Mouse (Mus musculus): Measurements from ENCODE around the gene Olfr703. TPM values are rescaled to one million over a fixed set of nuclear protein-coding genes. Genes with fewer than 3 reads are reported as not detected.

Gene Olfr703
- total RNA-seq (2021): not detected
- long read RNA-seq, experiment 1: 0 reads
- long read RNA-seq, experiment 2: 0 reads

DNA sequence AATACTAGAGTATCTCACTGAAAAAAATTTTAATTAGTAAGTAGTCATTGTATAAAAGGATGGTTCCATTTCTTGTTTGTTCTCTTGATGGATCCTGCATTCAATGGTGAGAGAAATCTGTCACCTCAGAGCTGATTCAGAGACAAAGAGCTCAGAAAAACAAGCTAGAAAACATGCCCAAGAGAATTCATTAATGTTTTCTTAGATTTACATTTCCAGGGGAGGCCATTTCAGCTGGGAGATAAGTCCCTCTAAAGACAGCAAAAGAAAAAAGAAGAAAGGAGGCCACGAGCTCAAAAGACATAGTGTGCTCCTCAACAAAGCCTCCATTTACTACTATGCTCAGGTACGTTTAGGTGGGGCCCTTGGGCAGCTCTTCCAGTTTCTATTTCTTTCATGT is at the start of gene Olfr703:
Gene Olfr703 (plus strand): TSS at position 301 of the 400 bp plus-strand sequence.
- DNase-seq: no peak

GRCm38 (mm10) chr7:106808734-106809133 is 34.4 kb upstream of the Olfr703 start, which contains the start of gene Olfr700:
Gene Olfr700, minus strand, starts transcription at chr7:106808834.
- DNase-seq: no peak

DNA sequence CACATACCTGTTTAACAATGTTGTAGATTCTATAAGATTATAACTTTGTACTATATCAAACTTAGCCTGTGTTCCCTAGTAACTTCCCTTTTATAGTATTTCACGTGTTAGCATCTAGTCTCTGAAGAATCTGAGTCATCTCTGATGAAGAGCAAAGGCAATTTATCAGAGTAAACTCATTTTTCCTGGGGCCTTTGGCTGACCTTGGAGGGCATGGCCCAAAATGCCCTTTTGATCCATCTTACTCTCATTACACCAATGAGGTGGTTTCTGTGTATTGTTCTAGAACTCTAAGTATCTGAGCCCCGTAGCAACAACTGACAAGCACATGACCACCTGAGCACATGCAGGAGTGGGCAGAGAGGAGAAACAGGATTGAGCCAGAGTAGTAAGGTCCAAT is 29.3 kb upstream of the Olfr703 start, which contains the start of gene Olfr701:
Gene Olfr701 (plus strand): TSS at position 301 of the 400 bp plus-strand sequence.
- no peak for DNase-seq

- DNase-seq: peak in 1 of 2 experiments; percentile 9
Observed at GRCm38 (mm10) chr7:106815775-106816174, 27.4 kb upstream of the Olfr703 start.

- no peak for DNase-seq
Observed at GRCm38 (mm10) chr7:106818414-106818813, 24.7 kb upstream of the Olfr703 start.

DNA sequence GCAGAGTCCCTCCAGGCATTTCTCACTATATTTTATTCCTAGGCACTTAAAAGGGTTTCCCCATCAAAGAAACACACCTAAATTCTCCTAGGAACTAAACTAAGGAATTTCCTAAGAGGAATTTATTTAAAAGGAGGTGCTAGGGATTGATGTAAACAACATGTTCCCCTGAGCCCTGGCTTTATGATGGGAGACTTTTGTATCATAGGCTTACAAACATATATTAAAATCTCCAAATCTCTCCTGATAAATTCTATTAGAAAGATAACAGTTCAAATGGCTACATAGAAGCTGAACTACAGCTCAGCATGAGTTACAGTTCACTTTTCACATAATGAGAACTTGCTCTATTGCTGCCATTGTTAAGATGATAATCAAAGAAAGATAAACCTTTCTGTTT is 9.4 kb upstream of the Olfr703 start, which contains the start of gene Olfr702:
Gene Olfr702 (minus strand): TSS at position 101 of the 400 bp plus-strand sequence.
- DNase-seq: no peak

GRCm38 (mm10) chr7:106862885-106863284 is 19.7 kb downstream of the Olfr703 start, which contains the start of gene Olfr704:
Gene Olfr704, plus strand, starts transcription at chr7:106863185.
- no peak for DNase-seq

GRCm38 (mm10) chr7:106876791-106877190 is 33.6 kb downstream of the Olfr703 start, which contains the start of gene Olfr705:
Gene Olfr705, minus strand, starts transcription at chr7:106876891.
- no peak for DNase-seq

GRCm38 (mm10) chr7:106888062-106888461 is 44.9 kb downstream of the Olfr703 start, which contains the start of gene Olfr706:
Gene Olfr706, minus strand, starts transcription at chr7:106888162.
- no peak for DNase-seq

Other genes with a start within 250 kb of the Olfr703 start
- not detected for gene Olfr693, start 162.8 kb upstream of the Olfr703 start, total RNA-seq (2021)
- gene Olfr694, start 151.5 kb upstream of the Olfr703 start, total RNA-seq (2021): not detected
- gene Olfr695, start 127.0 kb upstream of the Olfr703 start, total RNA-seq (2021): not detected
- not detected for gene Olfr697, start 100.9 kb upstream of the Olfr703 start, total RNA-seq (2021)
- gene Olfr698, start 88.0 kb upstream of the Olfr703 start, total RNA-seq (2021): not detected
- gene Olfr699, start 50.2 kb upstream of the Olfr703 start, total RNA-seq (2021): not detected
- not detected for gene Olfr700, start 34.5 kb upstream of the Olfr703 start, total RNA-seq (2021)
- not detected for gene Olfr701, start 29.2 kb upstream of the Olfr703 start, total RNA-seq (2021)
- gene Olfr702, start 9.5 kb upstream of the Olfr703 start, total RNA-seq (2021): not detected
- not detected for gene Olfr704, start 19.8 kb downstream of the Olfr703 start, total RNA-seq (2021)
- not detected for gene Olfr705, start 33.5 kb downstream of the Olfr703 start, total RNA-seq (2021)
- gene Olfr706, start 44.8 kb downstream of the Olfr703 start, total RNA-seq (2021): not detected
- not detected for gene Olfr707, start 57.9 kb downstream of the Olfr703 start, total RNA-seq (2021)
- not detected for gene Olfr1532-ps1, start 64.6 kb downstream of the Olfr703 start, total RNA-seq (2021)
- not detected for gene Olfr709-ps1, start 88.9 kb downstream of the Olfr703 start, total RNA-seq (2021)
- gene Olfr710, start 105.0 kb downstream of the Olfr703 start, total RNA-seq (2021): not detected
- gene Olfr6, start 120.6 kb downstream of the Olfr703 start, total RNA-seq (2021): not detected
- not detected for gene Olfr711, start 132.1 kb downstream of the Olfr703 start, total RNA-seq (2021)
- gene Olfr2, start 162.7 kb downstream of the Olfr703 start, total RNA-seq (2021): not detected
- gene Olfr713, start 187.8 kb downstream of the Olfr703 start, total RNA-seq (2021): not detected
- gene Olfr714, start 227.6 kb downstream of the Olfr703 start, total RNA-seq (2021): not detected
- gene Olfr17, start 249.9 kb downstream of the Olfr703 start, total RNA-seq (2021): not detected

All from heart, adult 18-20 months (tissue).